Mouse (Mus musculus) embryonic facial prominence, embryonic 11.5 days (tissue): Measurements from ENCODE around the gene Dock11. TPM values are rescaled to one million over a fixed set of nuclear protein-coding genes. Genes with fewer than 3 reads are reported as not detected.

Source experiments
- ATAC-seq: fragments of 200-750 bp; cut with Nextera tagmentation; replicated peaks from 2 replicates; pipeline ENCODE4 v1.8.0; 2017; ENCODE audit warnings: low read depth; ENCODE audit not compliant: insufficient number of reproducible peaks, low FRiP score, low TSS enrichment
- DNase-seq: peaks from one replicate; pipeline ENCODE4 v3.0.0-alpha.2; 2015; ENCODE audit warnings: low spot score
- H3K27ac ChIP-seq: fragments of 300-500 bp; sonication (generic); replicated peaks from 2 replicates; pipeline ENCODE4 v1.5.1; 2014; ENCODE audit warnings: mild to moderate bottlenecking, low read depth, low read length, control low read depth
- H3K27me3 ChIP-seq: fragments of 300-500 bp; sonication (generic); 2 replicates; pipeline ENCODE4 v1.6.1; 2014; ENCODE audit warnings: mild to moderate bottlenecking, low read length, moderate library complexity, mixed read lengths; ENCODE audit not compliant: control insufficient read depth, insufficient read depth
- H3K36me3 ChIP-seq: fragments of 300-500 bp; sonication (generic); replicated peaks from 2 replicates; pipeline ENCODE4 v1.6.1; 2014; ENCODE audit warnings: low read depth, mild to moderate bottlenecking, low read length, moderate library complexity, mixed read lengths; ENCODE audit not compliant: control insufficient read depth, insufficient read depth
- H3K4me1 ChIP-seq: fragments of 300-500 bp; sonication (generic); 2 replicates; pipeline ENCODE4 v1.6.1; 2014; ENCODE audit warnings: low read length, mixed read lengths; ENCODE audit not compliant: control insufficient read depth, insufficient read depth
- H3K4me2 ChIP-seq: fragments of 300-500 bp; sonication (generic); 2 replicates; pipeline ENCODE4 v1.6.1; 2014; ENCODE audit warnings: low read depth, mild to moderate bottlenecking, control low read depth, low read length, moderate library complexity
- H3K4me3 ChIP-seq: fragments of 300-500 bp; sonication (generic); 2 replicates; pipeline ENCODE4 v1.5.1; 2014; ENCODE audit warnings: low read depth, low read length, control low read depth
- H3K9ac ChIP-seq: fragments of 300-500 bp; sonication (generic); replicated peaks from 2 replicates; pipeline ENCODE4 v1.6.1; 2014; ENCODE audit warnings: mild to moderate bottlenecking, control low read depth, low read length
- H3K9me3 ChIP-seq: fragments of 300-500 bp; sonication (generic); replicated peaks from 2 replicates; pipeline ENCODE4 v1.6.1; 2016; ENCODE audit warnings: mild to moderate bottlenecking, low read length, inconsistent platforms, mixed read lengths; ENCODE audit not compliant: control insufficient read depth
- WGBS: fragments of 180-500 bp; shearing (Covaris S2); extraction: QIAGEN DNeasy Blood & Tissue Kit; methylation state at CpG from one replicate; pipeline ENCODE4 v1.1.7; 2014; 5-methylcytosine and 5-hydroxymethylcytosine counted together
- polyA plus RNA-seq: library from polyadenylated mRNA; unstranded; fragments of >200 nt; fragmentation: Nextera tagmentation; extraction: Ambion mirVana; gene quantifications from 2 replicates; pipeline ENCODE4 v1.2.1, GENCODE M21; 2014

Gene Dock11
- polyA plus RNA-seq, 1 experiment from 2014 or later: 27.5 TPM

DNA sequence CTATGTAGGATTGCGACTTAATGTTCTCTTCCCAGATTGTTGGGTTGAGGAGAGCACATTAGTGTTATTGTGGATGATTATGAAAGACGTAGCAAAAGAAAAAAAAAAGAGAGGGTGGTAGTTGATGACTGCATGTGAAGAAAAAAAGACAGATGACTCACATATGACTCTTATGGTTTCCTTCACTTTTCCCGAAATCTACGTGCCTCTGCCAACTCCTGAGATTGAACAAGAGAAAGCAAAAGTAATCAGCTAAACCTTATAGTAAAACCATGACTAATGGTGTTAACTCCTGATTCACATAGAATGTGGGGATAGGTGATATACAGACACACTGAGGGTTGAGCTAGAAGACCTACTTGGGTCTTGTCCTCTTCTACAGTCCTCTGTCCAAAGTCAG is 226.5 kb downstream of the Dock11 start:
- no peaks in the 10 kb centered on the region for H3K4me1 ChIP-seq
- H3K9ac ChIP-seq: no peak overlapping the region
- H3K9me3 ChIP-seq: no peaks in the 10 kb centered on the region
- 94% methylated on average over 4 of the region's 4 CpGs for WGBS
- H3K27me3 ChIP-seq: no peaks in the 10 kb centered on the region
- no peak for DNase-seq
- no peak overlapping the region for H3K4me3 ChIP-seq
- ATAC-seq: no peak
- no peak overlapping the region for H3K27ac ChIP-seq
- no peaks in the 10 kb centered on the region for H3K36me3 ChIP-seq
- no peak overlapping the region for H3K4me2 ChIP-seq

Other genes with a start within 250 kb of the Dock11 start
- 7.6 and 9.5 TPM in 2 replicates for gene Il13ra1, start 223.3 kb downstream of the Dock11 start, polyA plus RNA-seq